Mouse (Mus musculus) testis, adult 2 months (tissue): ENCODE results near the gene Il15ra.

Experiments used
- CTCF ChIP-seq: fragments of 200-500 bp; IDR thresholded peaks from 2 replicates; pipeline ENCODE4 v1.5.1; 2012; ENCODE audit warnings: low read depth, mild to moderate bottlenecking, inconsistent platforms, low read length, moderate library complexity; ENCODE audit not compliant: control insufficient read depth, insufficient read depth, insufficient replicate concordance
- POLR2A ChIP-seq: fragments of 200-500 bp; IDR thresholded peaks from 2 replicates; pipeline ENCODE4 v1.6.1; 2012; ENCODE audit warnings: low read depth, mild to moderate bottlenecking, inconsistent platforms, low read length, moderate library complexity; ENCODE audit not compliant: control insufficient read depth

DNA sequence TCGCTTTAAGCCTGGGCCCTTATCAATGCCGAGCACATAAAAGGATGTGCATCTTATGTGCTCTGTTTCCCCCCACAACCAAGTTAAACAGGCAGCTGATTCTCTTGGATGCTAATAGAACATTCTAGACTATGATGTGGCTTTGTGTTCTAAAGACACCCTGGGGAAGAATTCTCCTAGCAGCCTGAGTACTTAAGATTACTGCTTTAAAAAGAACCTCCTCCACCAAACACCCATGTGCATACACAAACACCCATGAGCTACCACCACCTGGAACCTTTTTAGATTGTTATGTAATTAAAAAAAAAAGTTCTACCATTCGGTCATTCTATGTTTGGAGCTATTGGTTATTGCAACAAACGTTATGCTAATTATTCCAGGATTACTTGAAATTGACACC is 67.3 kb downstream of the Il15ra start:
- no peak for TF ChIP-seq CTCF
- no peak for TF ChIP-seq POLR2A
